Mouse (Mus musculus) liver (tissue): Measurements from ENCODE around the gene Tmbim6.
A peak's percentile ranks its signal among the peaks of the same experiment; 100 is the strongest.
"Not testable (repeated sequence)": the region's sequence is repeated elsewhere in the genome, so short reads cannot be mapped to it uniquely, and the experiment has no call there.

Experiments
- DNase-seq: peaks from one replicate; pipeline ENCODE4 v3.0.0-alpha.2; 2020; ENCODE audit warnings: mixed read lengths

Tmbim6 gene

DNA sequence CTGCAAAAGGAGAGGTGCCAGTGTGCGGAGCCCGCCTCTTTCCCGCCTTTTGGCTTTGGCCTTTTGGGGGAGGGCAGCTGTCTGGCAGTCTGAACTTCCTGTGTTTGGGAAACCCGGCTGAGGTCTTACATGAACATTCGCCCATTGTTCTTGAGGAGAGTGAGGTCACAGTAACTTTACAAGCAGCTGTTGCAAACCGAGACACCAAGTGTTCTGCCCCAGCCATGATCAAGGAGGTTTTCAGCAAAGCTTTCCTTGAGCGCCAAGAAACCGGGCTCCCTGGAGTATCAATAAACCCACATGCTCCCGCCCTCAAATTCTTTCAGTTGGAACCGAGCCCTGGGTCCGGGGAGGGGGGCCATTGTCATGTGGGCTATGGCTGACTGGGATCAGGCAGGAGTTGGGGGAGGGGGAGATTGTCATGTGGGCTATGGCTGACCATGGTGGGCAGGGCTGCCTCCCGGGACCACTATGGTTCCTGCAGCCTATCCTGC is 27.9 kb downstream of the Tmbim6 start:
- DNase-seq: peak; percentile 54

DNA sequence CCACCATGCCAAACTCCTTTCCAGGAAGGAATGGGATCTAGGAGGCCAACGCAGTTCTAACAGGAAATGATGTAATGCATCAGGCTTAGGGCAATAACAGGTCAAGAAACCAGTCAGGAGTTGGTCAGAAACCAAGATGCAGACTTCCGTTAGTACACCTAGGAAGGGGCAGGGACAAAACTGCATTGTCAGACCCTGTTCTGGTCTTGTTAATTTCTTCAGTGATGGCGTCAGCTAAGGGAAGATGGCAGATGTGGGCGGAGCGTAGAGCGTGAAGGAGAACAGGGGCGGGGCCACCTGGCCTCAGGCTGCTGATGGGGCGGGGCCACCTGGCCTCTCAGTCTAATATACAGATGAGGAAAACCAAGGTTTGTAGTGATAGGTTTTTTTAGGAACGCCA is 28.5 kb downstream of the Tmbim6 start:
- DNase-seq: peak; percentile 71

DNA sequence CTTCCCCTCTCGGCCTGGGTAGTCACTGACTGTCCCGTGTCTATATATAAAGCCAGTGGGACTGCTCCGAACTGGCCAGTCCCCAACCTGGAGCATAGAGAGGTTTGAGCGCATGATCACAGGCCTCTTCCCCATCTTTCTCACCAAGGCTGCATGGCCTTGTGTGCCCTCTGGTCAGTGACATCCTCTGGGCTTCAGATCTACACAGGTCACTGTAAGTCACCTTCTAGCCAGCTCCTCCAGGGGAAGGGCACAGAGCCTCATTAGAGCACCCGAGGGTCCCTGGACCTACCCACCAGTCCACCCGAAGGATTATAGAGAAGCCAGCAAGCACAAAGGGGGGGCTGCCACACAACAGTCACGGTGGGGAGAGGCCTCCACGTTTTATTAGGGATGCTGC is 29.0 kb downstream of the Tmbim6 start:
- no peak for DNase-seq

DNA sequence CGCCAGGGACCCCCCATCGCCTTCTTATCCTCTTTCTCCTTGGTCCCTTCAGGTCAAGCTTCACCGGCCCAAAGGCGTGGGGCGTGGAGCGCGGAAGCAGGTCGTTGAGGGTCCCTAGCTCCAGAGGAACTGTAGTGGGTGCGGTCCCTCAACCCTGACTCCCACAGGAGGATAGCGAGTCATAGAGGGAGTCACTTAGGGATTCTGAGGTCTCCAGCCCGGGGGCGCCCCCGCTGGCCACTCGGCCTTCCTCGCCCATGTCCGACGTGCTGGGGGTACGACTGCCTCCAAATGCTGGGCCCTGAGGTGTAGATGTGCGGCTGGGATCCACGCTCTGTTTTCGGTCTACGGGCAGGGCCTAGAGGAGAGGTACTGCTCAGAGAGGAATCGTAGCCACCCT is 29.9 kb downstream of the Tmbim6 start:
- no peak for DNase-seq

DNA sequence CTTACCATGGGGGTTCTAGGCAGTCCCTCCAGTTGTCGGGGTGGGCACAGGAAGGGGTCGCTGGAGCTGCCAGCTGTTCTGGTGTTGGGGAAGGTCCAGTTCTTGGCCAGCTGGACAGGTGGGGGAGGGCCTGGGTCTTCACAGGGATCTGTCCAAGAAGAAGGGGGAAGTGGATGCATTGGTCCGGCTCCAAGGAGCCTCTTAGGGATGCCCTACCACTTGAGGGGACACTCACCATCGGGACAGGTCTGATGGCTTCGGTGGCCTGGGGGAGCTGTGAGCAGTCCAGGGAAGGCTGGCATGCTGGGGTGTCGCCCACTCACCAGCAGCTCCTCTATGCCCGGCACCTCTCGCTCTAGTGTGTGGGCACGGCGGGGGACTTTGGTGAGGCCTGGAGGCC is 30.4 kb downstream of the Tmbim6 start:
- DNase-seq: no peak

DNA sequence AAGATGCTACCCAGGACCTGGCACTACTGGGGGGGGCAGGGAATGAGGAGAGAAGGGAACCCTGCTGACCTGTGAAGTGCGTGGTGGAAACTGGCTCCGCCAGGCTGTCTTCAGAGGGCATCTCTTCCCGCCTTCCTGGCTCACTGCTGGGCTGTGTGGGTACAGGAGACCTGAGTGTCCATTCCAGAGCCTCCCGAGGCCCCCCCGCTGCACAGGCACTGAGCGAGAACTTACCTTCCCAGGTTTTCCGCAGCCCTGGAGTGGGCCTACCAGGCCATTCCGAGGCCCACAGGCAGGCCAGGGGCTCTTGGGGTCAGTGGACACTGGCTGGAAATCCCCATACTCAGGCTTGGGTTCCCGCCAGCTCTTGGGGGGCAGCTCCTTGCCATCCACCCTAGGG is 31.2 kb downstream of the Tmbim6 start:
- no peak for DNase-seq

DNA sequence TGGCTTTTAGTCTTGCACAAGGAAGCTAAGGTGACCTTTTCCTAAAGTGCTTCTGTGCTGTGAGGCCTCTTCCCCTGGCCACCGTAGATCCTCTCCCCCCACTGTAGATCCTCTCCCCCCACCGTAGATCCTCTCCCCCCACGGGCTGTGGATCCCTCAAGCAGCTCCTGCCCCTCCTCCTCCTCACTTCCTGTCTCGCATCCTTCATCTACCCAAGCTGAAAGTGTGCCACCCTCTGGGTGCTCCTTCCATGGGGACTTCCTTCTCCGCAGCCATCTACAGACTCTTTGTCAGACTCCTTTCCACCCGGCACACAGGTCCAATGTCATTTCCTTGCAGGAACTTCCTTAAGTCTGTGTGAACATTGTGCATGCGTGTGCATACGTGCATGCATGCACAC is 37.7 kb downstream of the Tmbim6 start:
- DNase-seq: no peak

DNA sequence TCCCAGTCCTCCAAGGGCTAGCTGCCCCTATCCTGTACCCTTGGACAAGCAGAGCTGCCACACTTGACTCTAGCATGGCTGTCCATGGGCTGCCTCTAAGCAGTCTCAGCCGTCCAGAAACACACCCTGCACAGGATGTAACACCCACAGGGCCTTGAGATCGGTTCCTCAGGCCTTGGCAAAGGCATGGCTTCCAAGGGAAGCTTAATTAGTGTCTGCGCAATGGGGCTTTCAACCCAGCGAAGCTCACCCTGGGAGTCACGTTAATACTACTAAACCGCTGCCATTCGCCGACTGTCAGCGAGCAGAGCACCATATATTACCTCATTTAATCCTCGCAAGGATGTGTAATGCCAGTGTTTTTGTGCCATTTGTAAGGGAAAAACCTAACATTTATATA is 38.4 kb downstream of the Tmbim6 start:
- DNase-seq: no peak

DNA sequence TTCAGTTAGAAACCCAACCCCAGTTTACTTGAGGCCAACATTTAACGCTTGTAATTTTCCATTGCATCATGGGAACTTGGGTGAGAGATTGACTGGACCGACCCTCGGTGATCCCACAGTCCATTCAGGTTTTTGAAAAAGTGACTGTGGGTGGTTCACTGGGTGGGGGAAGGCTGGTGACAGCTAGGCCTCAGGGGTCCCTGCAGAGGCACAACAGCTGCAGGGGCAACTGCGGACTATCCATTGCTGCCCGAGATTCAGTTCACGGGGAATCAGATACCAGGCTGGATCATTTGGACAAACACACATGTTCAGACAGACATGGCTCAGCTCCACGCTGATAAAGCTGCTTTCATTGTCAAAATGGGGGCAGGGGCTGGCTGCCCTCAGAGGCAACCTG is 38.8 kb downstream of the Tmbim6 start:
- DNase-seq: no peak

DNA sequence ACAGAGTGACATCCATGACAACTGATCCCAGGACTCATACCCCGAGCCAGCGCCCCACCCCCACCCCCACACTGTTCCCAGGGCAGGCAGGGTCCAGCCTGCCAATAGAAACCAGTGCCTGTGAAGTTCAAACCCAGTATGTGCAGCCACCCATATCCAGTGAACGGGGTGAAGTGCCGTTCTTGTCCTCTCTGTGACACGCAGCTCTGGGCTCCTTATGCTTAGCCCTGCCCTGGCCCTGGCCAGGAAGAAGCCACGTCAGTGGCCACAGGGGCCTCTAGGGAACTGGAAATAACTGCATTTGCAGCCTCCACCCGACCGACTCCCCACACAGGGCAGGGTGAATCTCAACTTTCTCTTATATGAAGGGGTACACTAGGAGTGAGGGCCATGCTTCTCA is 39.3 kb downstream of the Tmbim6 start:
- no peak for DNase-seq

DNA sequence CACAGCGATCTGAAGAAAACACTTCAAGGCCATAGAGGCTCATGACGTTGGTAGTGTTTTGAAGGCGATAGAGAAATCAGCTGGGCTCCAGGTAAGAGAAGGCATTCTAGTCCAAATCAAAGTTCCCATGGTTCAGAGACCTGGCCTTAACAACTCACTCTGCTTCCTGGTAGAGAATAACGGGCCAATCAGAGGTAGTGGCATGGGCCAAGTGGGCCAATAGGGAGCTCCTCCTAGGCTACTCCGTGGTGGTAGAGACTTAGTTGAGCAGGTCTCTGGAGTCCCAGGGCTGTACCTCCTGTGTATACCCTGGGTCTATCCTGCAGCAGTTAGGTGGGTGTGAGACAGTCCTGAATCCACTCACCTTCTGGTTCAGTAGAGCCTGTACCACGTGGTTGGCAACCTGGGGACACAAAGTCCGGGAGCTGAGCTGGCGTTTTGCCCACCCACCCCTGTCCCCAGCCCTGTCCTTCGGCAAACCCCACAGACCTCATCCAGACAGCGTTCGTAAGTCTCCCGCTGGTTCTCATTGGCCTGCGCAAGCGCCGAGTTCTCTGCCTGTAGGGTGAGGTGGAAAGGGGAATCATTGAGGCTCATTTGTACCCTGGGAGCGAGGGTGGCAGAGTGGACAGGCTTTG is 40.5 kb downstream of the Tmbim6 start:
- DNase-seq: no peak

DNA sequence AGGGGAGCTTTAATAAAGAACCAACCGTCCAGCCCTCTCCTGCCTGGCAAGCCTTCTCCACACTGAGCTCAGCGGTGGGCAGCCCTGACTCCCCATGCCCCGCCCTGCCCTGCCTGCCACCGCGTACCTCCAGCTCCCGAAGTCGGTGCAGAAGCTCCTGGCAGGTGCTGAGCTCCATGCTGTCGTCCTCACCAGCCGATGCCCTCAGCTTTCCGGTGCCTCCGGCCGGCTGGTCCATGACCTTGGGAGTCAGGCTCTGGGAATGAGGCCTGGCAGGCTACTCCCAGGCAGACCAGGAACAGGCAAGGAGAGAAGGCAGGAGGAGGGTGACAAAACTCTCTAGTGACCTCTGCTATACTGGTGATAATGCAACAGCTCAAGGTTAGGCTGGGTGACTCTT is 41.2 kb downstream of the Tmbim6 start:
- DNase-seq: no peak

DNA sequence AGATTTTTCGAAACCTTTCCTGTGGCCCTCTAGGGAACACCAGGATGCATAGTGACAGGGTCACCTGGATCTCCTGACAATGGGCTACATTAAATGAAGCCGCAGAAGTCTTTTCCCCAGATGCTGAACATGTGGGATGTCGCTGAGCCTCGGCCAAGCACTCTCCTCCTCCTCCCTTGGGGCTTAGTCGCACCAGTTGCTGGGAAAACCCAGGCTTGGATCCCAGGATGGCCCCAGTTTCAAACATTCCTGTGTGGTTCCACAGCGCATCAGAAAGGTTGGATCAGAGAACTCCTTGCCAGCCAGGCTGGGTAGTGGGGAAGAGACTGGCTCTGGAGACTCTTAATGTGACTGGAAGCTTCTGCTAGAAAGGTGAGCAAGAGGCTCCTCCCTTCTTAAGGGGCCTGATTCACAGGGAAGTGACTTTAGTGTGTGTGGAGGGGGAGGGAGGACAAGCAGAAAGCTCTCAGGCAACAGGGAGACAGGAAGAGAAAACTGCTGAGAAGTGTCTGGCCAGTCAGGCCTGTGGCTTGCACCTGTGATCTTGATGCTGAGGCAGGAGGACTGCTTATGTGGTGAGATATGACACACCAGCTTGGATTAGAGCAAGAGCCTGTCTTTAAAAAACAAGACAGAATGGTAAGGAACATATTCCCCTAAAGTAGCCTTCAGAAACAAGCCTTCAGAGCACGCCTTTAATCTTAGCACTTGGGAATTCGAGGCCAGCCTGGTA is 46.5 kb downstream of the Tmbim6 start:
- DNase-seq: no peak

DNA sequence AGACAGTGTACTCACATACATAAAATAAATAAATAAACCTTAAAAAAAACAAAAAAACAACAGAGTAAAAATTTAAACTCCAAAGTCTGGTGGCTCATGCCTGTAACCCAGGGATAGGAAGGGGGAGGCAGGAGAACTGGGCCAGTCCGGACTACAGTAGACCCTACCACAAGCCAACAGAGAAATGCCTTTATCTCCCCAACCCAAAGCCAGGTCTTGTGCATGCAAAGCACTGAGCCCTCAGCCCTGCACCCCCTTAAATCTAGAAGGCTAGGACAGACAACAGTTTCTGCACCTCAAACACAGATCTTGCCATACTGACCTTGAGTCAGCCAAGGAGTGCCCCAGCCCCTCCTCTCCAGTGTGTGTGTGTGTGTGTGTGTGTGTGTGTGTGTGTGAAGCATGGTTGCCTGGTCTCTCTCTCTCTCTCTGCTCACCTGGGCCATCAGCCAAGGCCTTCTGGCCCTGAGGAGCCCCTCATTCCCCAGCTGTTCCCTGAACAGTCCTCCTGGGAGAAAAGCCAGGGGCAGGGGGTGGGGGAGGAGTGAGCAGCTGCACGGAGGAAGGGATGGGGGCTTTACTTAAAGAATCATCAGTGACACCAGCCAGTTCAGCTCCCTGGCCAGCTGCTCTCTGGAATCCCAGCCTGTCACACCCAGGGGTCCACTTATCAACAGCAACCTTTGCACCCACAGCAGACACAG is 47.6 kb downstream of the Tmbim6 start:
- peak; percentile 45 for DNase-seq

DNA sequence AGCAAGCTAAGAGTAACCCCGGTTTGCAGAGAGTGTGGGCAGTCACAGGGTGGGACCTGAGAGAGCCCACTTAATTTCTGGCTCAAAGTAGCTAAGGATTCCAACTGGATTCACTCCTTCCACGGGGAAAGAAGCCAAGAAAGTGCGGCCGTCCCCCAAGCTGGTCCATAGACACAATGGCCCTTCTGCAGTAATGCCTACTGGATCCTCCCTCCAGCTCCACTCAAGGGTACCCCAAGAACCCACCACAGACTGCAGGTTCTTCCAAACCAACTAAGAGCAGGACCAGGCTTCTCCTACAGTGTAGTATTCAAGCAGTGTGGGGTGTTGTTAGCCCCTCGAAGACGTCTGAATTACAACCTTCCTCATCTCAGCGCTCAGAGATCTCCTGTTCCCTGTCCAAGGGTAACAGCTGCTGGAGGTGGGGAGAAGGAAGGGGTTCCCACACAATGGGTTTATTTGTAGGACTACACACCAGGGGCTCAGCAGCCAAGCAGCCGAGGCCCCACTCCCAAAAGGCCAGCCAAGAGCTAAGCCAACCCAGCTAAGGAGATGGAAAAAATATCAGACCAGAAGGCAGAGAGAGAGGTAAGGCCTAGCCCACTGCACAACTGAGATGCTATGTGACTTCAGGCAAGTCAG is 48.3 kb downstream of the Tmbim6 start:
- DNase-seq: no peak

DNA sequence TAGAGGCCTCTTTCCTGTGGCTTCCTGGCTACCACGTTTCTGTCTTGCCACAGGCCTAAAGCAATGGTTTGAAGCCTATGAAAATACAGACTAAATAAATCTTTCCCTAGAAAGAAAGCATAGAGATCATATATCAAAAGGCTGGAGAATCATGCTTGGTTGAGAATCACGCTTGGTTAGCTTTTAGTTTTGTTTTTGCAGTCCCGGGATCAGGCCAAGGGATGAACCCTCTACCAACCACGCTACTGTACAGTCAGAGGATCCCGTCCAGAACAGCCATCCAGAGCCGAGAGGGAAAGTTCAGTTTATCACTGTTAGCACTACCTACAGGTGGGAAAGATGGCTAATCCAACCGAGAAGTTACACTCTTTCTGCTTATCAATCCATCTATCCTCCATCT is 49.7 kb downstream of the Tmbim6 start:
- no peak for DNase-seq

DNA sequence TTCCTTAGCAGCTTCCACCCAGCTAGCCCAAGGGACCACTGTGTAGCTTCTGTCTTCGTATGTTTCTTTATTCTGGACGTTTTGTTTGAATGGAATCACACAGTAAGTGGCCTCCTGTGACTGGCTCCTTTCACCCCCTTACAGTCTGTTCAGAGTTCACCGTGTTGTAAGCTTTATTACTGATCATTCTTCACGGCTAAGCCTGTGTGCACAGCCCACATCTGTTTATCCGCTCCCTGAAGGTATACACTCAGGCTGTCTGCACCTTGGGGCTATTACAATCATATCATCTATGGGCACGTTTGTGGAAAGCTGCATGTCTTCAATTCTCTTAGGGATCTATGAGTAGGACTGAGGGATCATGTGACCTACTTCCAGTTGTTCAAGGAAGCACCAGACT is 52.9 kb downstream of the Tmbim6 start:
- DNase-seq: no peak

DNA sequence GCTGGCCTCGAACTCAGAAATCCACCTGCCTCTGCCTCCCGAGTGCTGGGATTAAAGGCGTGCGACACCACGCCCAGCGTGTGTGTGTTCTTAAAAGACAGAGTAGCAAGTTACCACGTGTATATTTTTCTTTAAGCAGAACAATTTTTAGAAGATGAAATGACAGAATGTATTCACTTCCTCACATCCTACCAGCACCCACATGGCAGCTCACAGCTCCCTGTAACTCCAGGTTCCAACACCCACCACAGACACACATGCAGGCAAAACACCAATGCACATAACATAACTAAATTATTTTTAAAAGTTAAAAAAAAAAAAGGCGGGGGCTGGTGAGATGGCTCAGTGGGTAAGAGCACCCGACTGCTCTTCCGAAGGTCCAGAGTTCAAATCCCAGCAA is 53.5 kb downstream of the Tmbim6 start:
- DNase-seq: not testable (repeated sequence)

DNA sequence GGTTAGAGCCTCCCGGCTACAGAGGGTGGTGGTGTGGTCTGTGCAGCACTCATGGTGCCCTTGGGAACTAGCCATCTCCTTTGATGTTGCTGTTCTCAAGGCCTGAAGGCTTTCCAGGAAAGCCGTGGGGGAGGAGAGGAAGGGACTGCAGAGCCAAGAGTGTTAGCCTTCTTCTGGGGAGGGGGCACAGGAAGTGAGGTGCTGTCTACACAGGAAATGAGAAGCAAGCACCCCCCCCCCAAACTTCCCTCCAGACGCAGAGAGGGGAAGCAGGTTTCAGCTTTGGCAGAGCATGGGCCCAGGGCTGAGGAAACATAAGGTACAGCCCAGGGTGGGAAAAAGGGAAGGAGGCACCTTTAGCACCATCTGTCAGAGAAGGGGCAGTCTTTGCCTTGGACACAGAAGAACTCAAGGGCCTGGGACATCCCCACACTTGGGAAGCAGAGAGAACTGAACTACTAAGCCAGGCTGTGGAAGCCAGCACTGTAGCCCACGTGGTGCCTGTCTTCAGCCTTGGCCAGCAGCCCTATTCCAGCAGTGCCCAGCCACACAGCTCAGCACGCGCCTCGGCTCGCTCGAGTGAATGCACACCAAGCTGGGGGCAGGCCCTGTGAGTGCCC is 56.6 kb downstream of the Tmbim6 start:
- DNase-seq: no peak

DNA sequence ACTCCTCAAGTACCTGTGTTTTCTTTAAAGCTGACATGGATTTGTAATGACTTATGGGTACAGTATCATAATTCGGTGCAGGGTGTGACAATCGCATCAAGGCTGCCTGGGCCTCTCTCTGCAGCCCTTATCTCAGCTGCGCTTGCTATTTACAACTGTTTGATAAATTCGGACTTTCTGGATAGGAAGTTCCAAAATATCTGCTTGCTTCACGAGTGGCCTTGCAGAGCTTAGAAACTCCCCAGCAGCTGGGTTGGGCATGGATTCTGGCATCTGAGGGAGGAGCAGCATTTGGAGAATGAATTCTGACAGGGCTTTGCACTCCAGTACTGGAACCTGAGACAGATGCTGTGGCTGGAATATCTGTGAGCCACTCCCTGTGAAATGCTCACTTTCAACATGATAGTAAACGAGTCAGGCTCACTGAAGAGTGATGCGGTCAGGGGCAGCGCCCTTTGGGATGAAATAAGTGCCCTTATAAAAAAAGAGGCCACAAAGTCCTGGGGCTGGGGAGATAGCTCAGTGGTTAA is 57.1 kb downstream of the Tmbim6 start:
- DNase-seq: peak; percentile 43

DNA sequence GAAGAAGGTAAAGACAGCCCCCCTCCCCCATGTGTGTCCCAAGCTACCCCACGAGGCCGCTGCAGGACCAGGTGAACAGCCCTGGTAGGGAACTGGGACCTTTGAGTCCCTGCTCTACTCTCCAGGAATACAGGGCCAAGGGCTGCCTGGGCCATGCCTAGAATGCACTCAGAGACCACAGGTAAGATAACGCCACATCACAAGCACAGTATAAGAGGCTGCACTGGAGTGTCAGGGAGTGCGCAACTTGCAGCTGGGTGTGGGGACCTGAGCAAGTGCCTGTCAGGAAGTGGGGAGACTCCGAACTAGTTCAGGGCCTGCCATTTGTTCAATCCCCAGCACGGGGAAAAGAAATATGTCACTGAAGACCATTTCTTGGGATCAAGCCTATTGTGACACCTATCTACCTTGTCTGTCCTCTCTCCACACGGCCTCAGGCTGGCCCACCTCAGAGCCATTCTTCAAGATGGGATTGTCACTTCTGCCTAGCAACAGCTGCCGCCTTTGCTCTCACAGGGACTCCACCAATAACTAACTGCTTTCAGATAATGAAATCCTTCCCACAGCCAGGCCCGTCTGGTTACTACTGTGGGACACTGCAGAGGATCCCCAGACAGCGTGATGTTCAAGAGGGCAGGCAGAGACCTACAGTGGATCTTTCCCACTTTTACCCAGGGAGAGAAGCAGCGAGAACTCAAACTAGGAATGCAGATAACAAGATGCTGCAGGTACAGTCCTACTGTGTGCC is 60.6 kb downstream of the Tmbim6 start:
- no peak for DNase-seq
